Mouse (Mus musculus): ENCODE results near the gene Ube2g2. TPM values are rescaled to one million over a fixed set of nuclear protein-coding genes. Genes with fewer than 3 reads are reported as not detected.
"Not testable (repeated sequence)": the region's sequence is repeated elsewhere in the genome, so short reads cannot be mapped to it uniquely, and the experiment has no call there.

Gene Ube2g2
- total RNA-seq, 1 experiment from 2014 or later = 45.4 TPM

- no peak for DNase-seq
These were observed 25.4 kb downstream of the Ube2g2 start for GRCm38 (mm10) chr10:77647461-77647860.

GRCm38 (mm10) chr10:77647901-77648300, 25.8 kb downstream of the Ube2g2 start:
- no peak for DNase-seq

GRCm38 (mm10) chr10:77652046-77652445, 30.0 kb downstream of the Ube2g2 start:
- no peak for DNase-seq

- DNase-seq = no peak
These were observed 36.4 kb downstream of the Ube2g2 start for GRCm38 (mm10) chr10:77658286-77658994.

GRCm38 (mm10) chr10:77663949-77664665, 42.0 kb downstream of the Ube2g2 start:
- no peak for DNase-seq

- no peak for DNase-seq
These were observed 44.3 kb downstream of the Ube2g2 start for GRCm38 (mm10) chr10:77666342-77666741.

GRCm38 (mm10) chr10:77667402-77667801, 45.3 kb downstream of the Ube2g2 start:
- DNase-seq = no peak

GRCm38 (mm10) chr10:77670710-77671109, 48.6 kb downstream of the Ube2g2 start:
- DNase-seq = no peak

- DNase-seq = no peak
These were observed 49.4 kb downstream of the Ube2g2 start for GRCm38 (mm10) chr10:77671519-77671918.

GRCm38 (mm10) chr10:77673765-77674164, 51.7 kb downstream of the Ube2g2 start:
- no peak for DNase-seq

GRCm38 (mm10) chr10:77677562-77677961, 55.5 kb downstream of the Ube2g2 start:
- DNase-seq = no peak

- DNase-seq = no peak
These were observed 60.9 kb downstream of the Ube2g2 start for GRCm38 (mm10) chr10:77682994-77683393.

GRCm38 (mm10) chr10:77684181-77684580, 62.1 kb downstream of the Ube2g2 start:
- DNase-seq = no peak

GRCm38 (mm10) chr10:77685895-77686664, 64.0 kb downstream of the Ube2g2 start, which contains the start of gene Tspear:
Gene Tspear, plus strand, starts transcription at chr10:77686569.
- no peak for DNase-seq

GRCm38 (mm10) chr10:77687021-77687420, 64.9 kb downstream of the Ube2g2 start:
- DNase-seq = no peak

GRCm38 (mm10) chr10:77690356-77690807, 68.3 kb downstream of the Ube2g2 start, which contains the start of gene Gm19402:
Gene Gm19402, minus strand, starts transcription at chr10:77690757.
- not testable (repeated sequence) for DNase-seq

Small RNA genes within 50 kb of the gene (microRNA-seq; reads per million reads assigned to microRNA genes)
- 6.2 to 8.9 reads per million in 2 experiments for gene Mir1930

Other genes with a start within 250 kb of the Ube2g2 start
- gene Adarb1, start 204.0 kb upstream of the Ube2g2 start, total RNA-seq (2021) = 12.4 and 14.0 TPM in 2 replicates
- 23.1 and 24.6 TPM in 2 replicates for gene Fam207a, start 106.5 kb upstream of the Ube2g2 start, total RNA-seq (2021)
- 2.2 and 3.3 TPM in 2 replicates for gene Itgb2, start 92.0 kb upstream of the Ube2g2 start, total RNA-seq (2021)
- gene Pttg1ip, start 40.6 kb upstream of the Ube2g2 start, total RNA-seq (2021) = 154 and 195 TPM in 2 replicates
- 104 and 117 TPM in 2 replicates for gene Sumo3, start 16.2 kb upstream of the Ube2g2 start, total RNA-seq (2021)
- 20.9 TPM in 1 of 2 replicates, not detected in the other for gene Gm49325, start 16.1 kb upstream of the Ube2g2 start, total RNA-seq (2021)
- 0.39 and 0.86 TPM in 2 replicates for gene Tspear, start 64.3 kb downstream of the Ube2g2 start, total RNA-seq (2021)
- gene Gm19402, start 68.5 kb downstream of the Ube2g2 start, total RNA-seq (2021) = not detected in 2 replicates
- not detected in 2 replicates for gene Gm9508, start 75.0 kb downstream of the Ube2g2 start, total RNA-seq (2021)
- gene Gm10272, start 84.4 kb downstream of the Ube2g2 start, total RNA-seq (2021) = not detected in 2 replicates
- not detected in 2 replicates for gene Gm10024, start 89.2 kb downstream of the Ube2g2 start, total RNA-seq (2021)
- not detected in 2 replicates for gene Gm10142, start 93.5 kb downstream of the Ube2g2 start, total RNA-seq (2021)
- gene Krtap12-1, start 98.3 kb downstream of the Ube2g2 start, total RNA-seq (2021) = not detected in 2 replicates
- gene Gm10100, start 104.2 kb downstream of the Ube2g2 start, total RNA-seq (2021) = not detected in 2 replicates
- not detected in 2 replicates for gene Gm18596, start 120.4 kb downstream of the Ube2g2 start, total RNA-seq (2021)
- not detected in 2 replicates for gene Gm9736, start 129.1 kb downstream of the Ube2g2 start, total RNA-seq (2021)
- gene Gm3233, start 137.4 kb downstream of the Ube2g2 start, total RNA-seq (2021) = not detected in 2 replicates
- not detected in 2 replicates for gene Gm3238, start 149.1 kb downstream of the Ube2g2 start, total RNA-seq (2021)
- not detected in 2 replicates for gene Gm7138, start 154.7 kb downstream of the Ube2g2 start, total RNA-seq (2021)
- gene Gm3250, start 160.3 kb downstream of the Ube2g2 start, total RNA-seq (2021) = not detected in 2 replicates
- not detected in 2 replicates for gene Gm7137, start 165.9 kb downstream of the Ube2g2 start, total RNA-seq (2021)
- not detected in 2 replicates for gene Gm9639, start 172.8 kb downstream of the Ube2g2 start, total RNA-seq (2021)
- gene Gm19668, start 176.9 kb downstream of the Ube2g2 start, total RNA-seq (2021) = not detected in 2 replicates
- not detected in 2 replicates for gene Gm9507, start 189.6 kb downstream of the Ube2g2 start, total RNA-seq (2021)
- gene Gm2696, start 192.4 kb downstream of the Ube2g2 start, total RNA-seq (2021) = not detected in 2 replicates
- gene Krtap10-4, start 204.8 kb downstream of the Ube2g2 start, total RNA-seq (2021) = not detected in 2 replicates
- gene Krtap10-10, start 213.7 kb downstream of the Ube2g2 start, total RNA-seq (2021) = not detected in 2 replicates
- gene Gm36176, start 224.5 kb downstream of the Ube2g2 start, total RNA-seq (2021) = not detected in 2 replicates
- not detected in 2 replicates for gene Gm10318, start 230.6 kb downstream of the Ube2g2 start, total RNA-seq (2021)
- gene Gm3285, start 239.7 kb downstream of the Ube2g2 start, total RNA-seq (2021) = not detected in 2 replicates